Mouse (Mus musculus): ENCODE results near the gene Zfp639. TPM values are rescaled to one million over a fixed set of nuclear protein-coding genes. Genes with fewer than 3 reads are reported as not detected.

The Zfp639 gene
- polyA plus RNA-seq, 1 experiment from 2014 or later: 39.6 TPM

- no peak overlapping the region for H3K9ac ChIP-seq
- 75% methylated on average over 1 of the region's 1 CpGs for WGBS
- DNase-seq (ENCODE audit: low spot score): no peak
Measured at GRCm38 (mm10) chr3:32496711-32497070, 13.4 kb upstream of the Zfp639 start.

GRCm38 (mm10) chr3:32500346-32500745 lies 9.7 kb upstream of the Zfp639 start:
- WGBS: 94% methylated on average over 2 of the region's 2 CpGs
- Histone ChIP-seq H3K9me3 (ENCODE audit: control insufficient read depth, low read length) (no peaks in the 10 kb centered on the region), H3K36me3 (replicated peaks; ENCODE audit: control insufficient read depth, insufficient read depth) (no peaks in the 10 kb centered on the region)

More at GRCm38 (mm10) chr3:32496711-32497070, 13.4 kb upstream of the Zfp639 start:
- no peak for ATAC-seq (ENCODE audit: low FRiP score)
- Histone ChIP-seq H3K27me3 (ENCODE audit: control insufficient read depth, insufficient read depth, low read length) (no peaks in the 10 kb centered on the region), H3K4me2 (replicated peaks) (no peak overlapping the region), H3K4me3 (replicated peaks; ENCODE audit: low read length) (no peak overlapping the region), H3K27ac (no peak overlapping the region), H3K4me1 (replicated peaks; ENCODE audit: control insufficient read depth, insufficient read depth, low read length) (no peaks in the 10 kb centered on the region), H3K9me3 (ENCODE audit: control insufficient read depth, low read length) (no peaks in the 10 kb centered on the region), H3K36me3 (replicated peaks; ENCODE audit: control insufficient read depth, insufficient read depth) (no peaks in the 10 kb centered on the region)

GRCm38 (mm10) chr3:32505841-32506240 lies 4.2 kb upstream of the Zfp639 start:
- no peaks in the 10 kb centered on the region for H3K27me3 ChIP-seq (ENCODE audit: control insufficient read depth, insufficient read depth, low read length)
- no peaks in the 10 kb centered on the region for H3K36me3 ChIP-seq (replicated peaks; ENCODE audit: control insufficient read depth, insufficient read depth)
- WGBS: 68% methylated on average over 3 of the region's 3 CpGs
- H3K9me3 ChIP-seq (ENCODE audit: control insufficient read depth, low read length): no peaks in the 10 kb centered on the region
- no peak overlapping the region for H3K9ac ChIP-seq
- no peak overlapping the region for H3K27ac ChIP-seq
- H3K4me1 ChIP-seq (replicated peaks; ENCODE audit: control insufficient read depth, insufficient read depth, low read length): no peaks in the 10 kb centered on the region; the same call in 1 of the 2 replicates
- no peak overlapping the region for H3K4me2 ChIP-seq (replicated peaks)
- no peak for DNase-seq (ENCODE audit: low spot score)
- no peak overlapping the region for H3K4me3 ChIP-seq (replicated peaks; ENCODE audit: low read length)
- ATAC-seq (ENCODE audit: low FRiP score): no peak

More at GRCm38 (mm10) chr3:32500346-32500745, 9.7 kb upstream of the Zfp639 start:
- H3K4me2 ChIP-seq (replicated peaks): no peak overlapping the region
- H3K4me3 ChIP-seq (replicated peaks; ENCODE audit: low read length): no peak overlapping the region
- no peak overlapping the region for H3K27ac ChIP-seq
- DNase-seq (ENCODE audit: low spot score) (no peak), ATAC-seq (ENCODE audit: low FRiP score) (no peak)
- H3K4me1 ChIP-seq (replicated peaks; ENCODE audit: control insufficient read depth, insufficient read depth, low read length): no peaks in the 10 kb centered on the region
- H3K27me3 ChIP-seq (ENCODE audit: control insufficient read depth, insufficient read depth, low read length): no peaks in the 10 kb centered on the region
- no peak overlapping the region for H3K9ac ChIP-seq

GRCm38 (mm10) chr3:32506366-32507225 lies 3.5 kb upstream of the Zfp639 start:
- WGBS: 69% methylated on average over 11 of the region's 11 CpGs
- Histone ChIP-seq H3K9ac (no peak overlapping the region), H3K4me3 (replicated peaks; ENCODE audit: low read length) (no peak overlapping the region)

GRCm38 (mm10) chr3:32508666-32509324 lies 1.3 kb upstream of the Zfp639 start:
- Histone ChIP-seq H3K4me3 (replicated peaks; ENCODE audit: low read length) (no peak overlapping the region), H3K27me3 (ENCODE audit: control insufficient read depth, insufficient read depth, low read length) (no peaks in the 10 kb centered on the region), H3K27ac (no peak overlapping the region), H3K9me3 (ENCODE audit: control insufficient read depth, low read length) (no peaks in the 10 kb centered on the region), H3K4me2 (replicated peaks) (peak overlapping the region; percentile 62), H3K9ac (peak overlapping the region; percentile 12; the same call in 1 of the 2 replicates), H3K4me1 (replicated peaks; ENCODE audit: control insufficient read depth, insufficient read depth, low read length) (peaks cover 21% of the 10 kb centered on the region; the same call in 1 of the 2 replicates), H3K36me3 (replicated peaks; ENCODE audit: control insufficient read depth, insufficient read depth) (no peaks in the 10 kb centered on the region)
- ATAC-seq (ENCODE audit: low FRiP score): peak; percentile 48
- 2% methylated on average over 17 of the region's 17 CpGs for WGBS
- DNase-seq (ENCODE audit: low spot score): peak; percentile 86

More at GRCm38 (mm10) chr3:32506366-32507225, 3.5 kb upstream of the Zfp639 start:
- H3K9me3 ChIP-seq (ENCODE audit: control insufficient read depth, low read length): no peaks in the 10 kb centered on the region
- H3K36me3 ChIP-seq (replicated peaks; ENCODE audit: control insufficient read depth, insufficient read depth): no peaks in the 10 kb centered on the region
- peaks cover 3% of the 10 kb centered on the region; the same call in 1 of the 2 replicates for H3K4me1 ChIP-seq (replicated peaks; ENCODE audit: control insufficient read depth, insufficient read depth, low read length)
- ATAC-seq (ENCODE audit: low FRiP score): no peak
- H3K27ac ChIP-seq: no peak overlapping the region
- no peaks in the 10 kb centered on the region for H3K27me3 ChIP-seq (ENCODE audit: control insufficient read depth, insufficient read depth, low read length)
- DNase-seq (ENCODE audit: low spot score): no peak
- no peak overlapping the region for H3K4me2 ChIP-seq (replicated peaks)

- WGBS: under 1% methylated on average over 69 of the region's 69 CpGs
Measured at GRCm38 (mm10) chr3:32510375-32511190, 524 bp downstream of the Zfp639 start.

GRCm38 (mm10) chr3:32511191-32511550 lies 1.1 kb downstream of the Zfp639 start:
- DNase-seq (ENCODE audit: low spot score) (peak; percentile 29), ATAC-seq (ENCODE audit: low FRiP score) (no peak)
- Histone ChIP-seq H3K27ac (no peak overlapping the region), H3K27me3 (ENCODE audit: control insufficient read depth, insufficient read depth, low read length) (no peaks in the 10 kb centered on the region), H3K9me3 (ENCODE audit: control insufficient read depth, low read length) (no peaks in the 10 kb centered on the region), H3K36me3 (replicated peaks; ENCODE audit: control insufficient read depth, insufficient read depth) (peaks cover 13% of the 10 kb centered on the region), H3K9ac (peak overlapping the region; percentile 84), H3K4me1 (replicated peaks; ENCODE audit: control insufficient read depth, insufficient read depth, low read length) (peaks cover 21% of the 10 kb centered on the region; the same call in 1 of the 2 replicates), H3K4me2 (replicated peaks) (peak overlapping the region; percentile 62), H3K4me3 (replicated peaks; ENCODE audit: low read length) (peak overlapping the region; percentile 74)
- 6% methylated on average over 13 of the region's 13 CpGs for WGBS

More at GRCm38 (mm10) chr3:32510375-32511190, 524 bp downstream of the Zfp639 start:
- Histone ChIP-seq H3K4me1 (replicated peaks; ENCODE audit: control insufficient read depth, insufficient read depth, low read length) (peaks cover 21% of the 10 kb centered on the region; the same call in 1 of the 2 replicates), H3K27ac (peak overlapping the region; percentile 60), H3K27me3 (ENCODE audit: control insufficient read depth, insufficient read depth, low read length) (no peaks in the 10 kb centered on the region), H3K4me3 (replicated peaks; ENCODE audit: low read length) (peak overlapping the region; percentile 74), H3K4me2 (replicated peaks) (peak overlapping the region; percentile 62), H3K36me3 (replicated peaks; ENCODE audit: control insufficient read depth, insufficient read depth) (peaks cover 8% of the 10 kb centered on the region), H3K9ac (peak overlapping the region; percentile 84), H3K9me3 (ENCODE audit: control insufficient read depth, low read length) (no peaks in the 10 kb centered on the region)
- DNase-seq (ENCODE audit: low spot score) (peak; percentile 93), ATAC-seq (ENCODE audit: low FRiP score) (peak; percentile 94)

- no peak overlapping the region for H3K27ac ChIP-seq
- peaks cover 28% of the 10 kb centered on the region for H3K36me3 ChIP-seq (replicated peaks; ENCODE audit: control insufficient read depth, insufficient read depth)
- no peak overlapping the region for H3K9ac ChIP-seq
- H3K27me3 ChIP-seq (ENCODE audit: control insufficient read depth, insufficient read depth, low read length): no peaks in the 10 kb centered on the region
- H3K4me2 ChIP-seq (replicated peaks): no peak overlapping the region
- 94% methylated on average over 7 of the region's 7 CpGs for whole genome bisulfite sequencing
- no peaks in the 10 kb centered on the region for H3K9me3 ChIP-seq (ENCODE audit: control insufficient read depth, low read length)
- H3K4me1 ChIP-seq (replicated peaks; ENCODE audit: control insufficient read depth, insufficient read depth, low read length): peaks cover 21% of the 10 kb centered on the region; the same call in 1 of the 2 replicates
- no peak for DNase-seq (ENCODE audit: low spot score)
- no peak for ATAC-seq (ENCODE audit: low FRiP score)
- H3K4me3 ChIP-seq (replicated peaks; ENCODE audit: low read length): no peak overlapping the region
Measured at GRCm38 (mm10) chr3:32512686-32513284, 2.7 kb downstream of the Zfp639 start.
